Mouse (Mus musculus) heart, adult 11 months (tissue): Measurements from ENCODE around the gene Tmub1.
"Not testable (repeated sequence)": the region's sequence is repeated elsewhere in the genome, so short reads cannot be mapped to it uniquely, and the experiment has no call there.

Source experiments
- DNase-seq: peaks from one replicate; pipeline ENCODE4 v3.0.0; 2022

The Tmub1 gene

GRCm38 (mm10) chr5:24423129-24424003 lies 24.3 kb downstream of the Tmub1 start, which contains the start of the genes Cdk5 and Slc4a2:
Gene Cdk5, minus strand, starts transcription at chr5:24423530.
Gene Slc4a2, plus strand, starts transcription at chr5:24423837.
- peak; percentile 100 for DNase-seq

GRCm38 (mm10) chr5:24420381-24420780 lies 27.3 kb downstream of the Tmub1 start:
- peak; percentile 91 for DNase-seq

- DNase-seq: peak; percentile 90
Observed at GRCm38 (mm10) chr5:24417587-24417986, 30.1 kb downstream of the Tmub1 start.

GRCm38 (mm10) chr5:24416222-24416736 lies 31.4 kb downstream of the Tmub1 start:
- peak; percentile 96 for DNase-seq

- DNase-seq: peak; percentile 90
Observed at GRCm38 (mm10) chr5:24413938-24414337, 33.7 kb downstream of the Tmub1 start.

GRCm38 (mm10) chr5:24413042-24413693 lies 34.5 kb downstream of the Tmub1 start, which contains the start of gene Asic3:
Gene Asic3, plus strand, starts transcription at chr5:24413392.
- no peak for DNase-seq

GRCm38 (mm10) chr5:24412063-24412462 lies 35.6 kb downstream of the Tmub1 start:
- DNase-seq: no peak

- no peak for DNase-seq
Observed at GRCm38 (mm10) chr5:24409466-24409865, 38.2 kb downstream of the Tmub1 start.

GRCm38 (mm10) chr5:24408651-24409050 lies 39.0 kb downstream of the Tmub1 start:
- peak; percentile 92 for DNase-seq

- DNase-seq: no peak
Observed at GRCm38 (mm10) chr5:24405389-24405876, 42.2 kb downstream of the Tmub1 start.

GRCm38 (mm10) chr5:24404594-24405360 lies 42.9 kb downstream of the Tmub1 start:
- no peak for DNase-seq

GRCm38 (mm10) chr5:24401969-24402368 lies 45.7 kb downstream of the Tmub1 start:
- no peak for DNase-seq

- peak; percentile 91 for DNase-seq
Observed at GRCm38 (mm10) chr5:24400911-24401605, 46.6 kb downstream of the Tmub1 start.

GRCm38 (mm10) chr5:24400362-24400761 lies 47.3 kb downstream of the Tmub1 start:
- DNase-seq: peak; percentile 90

- DNase-seq: no peak
Observed at GRCm38 (mm10) chr5:24399686-24400085, 48.0 kb downstream of the Tmub1 start.

- not testable (repeated sequence) for DNase-seq
Observed at GRCm38 (mm10) chr5:24396254-24396653, 51.4 kb downstream of the Tmub1 start.
